Mouse (Mus musculus) kidney, adult 11 months (tissue): ENCODE measurements around the gene Zpbp2.

Source experiments
- DNase-seq: peaks from one replicate; pipeline ENCODE4 v3.0.0; 2022

Gene Zpbp2

GRCm38 (mm10) chr11:98550975-98551828 lies at the start of gene Zpbp2:
Gene Zpbp2, plus strand, starts transcription at chr11:98551097.
- DNase-seq, result peak; percentile 76

DNA sequence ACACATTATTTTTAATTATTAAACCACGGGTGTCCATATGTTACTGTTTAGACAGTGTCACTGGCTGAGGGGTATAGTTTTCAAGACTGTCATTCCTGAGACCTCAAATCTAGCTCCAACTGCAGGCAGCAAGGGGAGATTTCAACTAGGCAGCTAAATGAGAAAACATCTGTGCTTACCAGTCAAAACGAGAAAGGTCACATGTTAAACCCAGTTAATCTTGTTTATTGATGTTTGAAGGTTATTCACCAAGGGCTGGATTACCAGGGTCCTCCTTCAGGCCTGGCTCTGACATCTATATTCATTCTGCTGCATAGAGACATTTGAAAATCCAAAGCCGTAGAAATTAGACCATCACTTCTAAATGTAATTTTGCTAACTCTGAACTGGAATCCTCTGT lies 46.0 kb upstream of the Zpbp2 start:
- DNase-seq, result no peak

- DNase-seq, result no peak
Measured at GRCm38 (mm10) chr11:98509434-98509833, 41.5 kb upstream of the Zpbp2 start.

- DNase-seq, result no peak
Measured at GRCm38 (mm10) chr11:98510125-98510524, 40.8 kb upstream of the Zpbp2 start.

- no peak for DNase-seq
Measured at GRCm38 (mm10) chr11:98512881-98513280, 38.0 kb upstream of the Zpbp2 start.

DNA sequence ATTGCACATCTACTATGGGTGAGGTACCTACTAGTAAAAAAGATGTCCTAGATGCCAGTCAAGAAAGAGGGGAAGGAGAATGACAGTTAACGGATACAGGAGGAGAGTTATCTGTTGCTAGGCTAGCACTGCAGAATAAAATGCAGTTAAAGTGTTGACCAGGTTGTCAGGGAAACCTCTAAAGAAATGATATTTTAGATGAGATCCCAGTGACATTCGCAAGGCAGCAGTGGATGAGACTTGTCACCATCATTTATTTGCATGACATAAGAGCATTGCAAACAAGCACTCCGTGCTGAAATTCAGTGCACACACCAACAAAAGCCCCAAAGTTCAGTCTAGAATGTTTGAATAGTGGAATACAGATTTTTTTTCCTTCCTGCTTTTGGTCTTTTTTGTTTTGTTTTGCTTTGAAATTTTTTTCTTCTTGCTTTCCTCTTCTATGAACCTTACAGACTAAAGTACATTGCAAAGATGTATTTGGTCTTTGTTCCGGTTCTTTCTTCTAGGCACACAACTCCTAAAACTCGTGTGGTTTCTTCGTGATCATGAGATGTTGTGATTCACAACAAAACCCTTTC lies 37.5 kb upstream of the Zpbp2 start:
- DNase-seq, result no peak

DNA sequence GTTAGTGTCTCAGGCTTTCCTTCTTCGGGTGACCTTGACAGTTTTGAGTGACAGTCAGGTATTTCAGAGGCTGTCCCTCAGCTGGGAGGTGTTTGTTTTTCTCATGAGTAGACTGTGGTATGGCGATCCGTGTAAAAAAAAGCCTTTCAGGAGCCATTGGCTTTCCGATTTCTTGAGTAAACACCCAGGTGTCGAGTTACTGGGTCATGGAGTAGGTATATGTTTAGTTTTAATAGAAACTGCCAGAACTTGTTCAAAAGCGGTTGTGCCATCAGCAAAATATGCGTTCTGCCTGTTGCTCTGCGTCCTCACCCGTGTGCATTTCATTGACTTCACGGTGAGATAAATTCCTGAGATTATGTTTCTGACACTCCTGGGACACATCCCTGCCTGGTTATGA lies 30.4 kb upstream of the Zpbp2 start:
- DNase-seq, result no peak

- DNase-seq, result no peak
Measured at GRCm38 (mm10) chr11:98525140-98525539, 25.8 kb upstream of the Zpbp2 start.

- no peak for DNase-seq
Measured at GRCm38 (mm10) chr11:98526824-98527461, 24.0 kb upstream of the Zpbp2 start.

DNA sequence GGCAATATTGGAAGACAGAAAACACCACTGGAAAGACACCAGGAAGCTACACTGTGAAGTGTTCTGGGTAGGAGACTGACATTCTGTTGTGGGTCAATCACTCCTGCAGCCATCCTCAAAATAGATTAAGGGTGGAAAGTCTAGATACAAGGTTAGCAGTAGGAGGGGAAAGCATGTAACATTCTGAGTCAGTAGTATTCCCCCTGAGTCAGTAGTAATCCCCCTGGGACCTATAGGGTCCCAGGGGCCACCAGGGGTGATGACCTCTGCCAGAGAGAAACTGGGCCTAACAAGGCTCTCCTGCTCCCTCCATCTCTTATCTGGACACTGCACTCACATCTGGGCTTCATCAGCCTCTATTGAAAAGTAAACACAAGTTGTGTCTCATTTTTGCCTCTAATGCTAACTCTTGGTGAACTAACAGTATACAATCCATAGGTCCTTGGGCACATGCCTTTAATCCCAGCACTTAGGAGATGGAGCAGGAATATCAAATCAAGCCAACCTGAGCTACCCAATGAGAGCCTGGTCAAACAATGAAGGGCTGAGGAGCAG lies 13.3 kb upstream of the Zpbp2 start:
- DNase-seq, result no peak

DNA sequence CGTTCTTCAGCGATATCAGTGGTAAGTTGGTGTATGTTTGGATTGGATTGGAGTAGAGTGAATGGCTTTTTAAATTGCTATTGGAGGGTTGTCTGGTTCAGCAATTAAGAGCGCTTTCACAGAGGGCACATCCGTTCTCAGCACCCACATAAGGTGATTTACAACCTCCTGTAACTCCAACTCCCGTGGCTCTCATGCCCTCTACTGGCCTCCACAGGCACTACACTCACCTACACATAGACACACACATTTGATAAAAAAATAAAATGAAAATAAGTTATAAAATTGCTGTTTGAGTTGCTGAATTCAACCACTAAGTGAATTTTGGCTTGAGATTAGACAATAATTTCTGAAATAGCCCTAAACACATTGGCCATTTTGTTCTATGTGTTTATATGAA lies 10.6 kb upstream of the Zpbp2 start:
- DNase-seq, result no peak

GRCm38 (mm10) chr11:98542553-98542952 lies 8.3 kb upstream of the Zpbp2 start:
- no peak for DNase-seq

DNA sequence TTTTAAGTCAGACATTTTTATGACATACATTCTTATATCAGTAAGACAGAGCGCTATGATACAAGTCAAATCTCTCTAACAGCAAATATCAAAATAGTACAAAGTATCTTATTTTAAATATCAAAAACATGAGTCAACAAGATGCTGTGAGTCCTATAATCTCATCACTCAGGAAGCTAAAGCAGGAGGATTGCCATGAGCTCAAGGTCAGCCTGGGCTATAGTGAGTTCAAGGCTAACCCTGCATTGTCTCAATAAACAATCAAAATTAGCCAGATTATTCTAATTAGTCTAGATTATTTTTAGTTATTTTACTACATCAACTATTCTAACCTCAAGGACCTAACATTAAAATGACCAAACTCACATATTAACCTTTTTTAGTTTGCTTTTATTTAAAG lies 7.5 kb upstream of the Zpbp2 start:
- no peak for DNase-seq

DNA sequence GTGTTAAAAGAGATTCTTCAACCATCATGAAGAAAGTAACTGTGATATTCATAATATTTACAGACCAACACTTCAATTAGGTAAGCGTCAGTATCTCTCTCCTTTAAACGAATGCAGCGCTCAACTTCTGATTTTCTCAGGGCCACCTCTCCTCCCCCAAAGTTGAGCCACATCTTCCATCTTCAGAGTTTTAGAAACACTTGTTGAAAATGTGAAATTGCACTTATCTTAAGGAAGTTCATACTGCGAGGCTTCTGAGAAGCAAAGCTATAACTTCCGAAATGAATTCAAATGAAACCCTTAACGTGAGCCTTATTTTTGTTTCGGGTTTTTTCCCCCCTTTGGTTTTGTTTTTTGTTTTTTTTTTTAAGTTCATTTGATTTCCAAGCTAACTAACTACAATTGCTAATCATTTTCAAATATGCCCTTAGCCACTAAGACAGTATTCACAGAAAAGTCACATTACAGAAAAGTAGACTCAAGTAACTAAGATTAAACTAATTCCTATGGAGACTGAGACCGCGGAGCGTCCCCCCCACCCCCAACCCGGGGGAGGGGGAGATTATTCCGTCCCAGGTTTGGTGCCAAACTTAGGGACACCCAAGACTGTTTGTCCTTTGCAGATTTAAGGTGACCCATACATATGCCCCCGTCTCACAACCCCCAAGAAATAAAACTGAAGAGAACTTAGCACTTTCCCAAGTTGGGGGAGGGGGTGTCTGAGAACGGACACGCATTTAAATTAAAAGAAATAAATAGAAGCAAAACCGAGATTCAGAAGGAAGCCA lies 5.8 kb upstream of the Zpbp2 start:
- no peak for DNase-seq

- DNase-seq, result peak; percentile 7
Measured at GRCm38 (mm10) chr11:98545711-98546231, 5.1 kb upstream of the Zpbp2 start, which contains the start of gene Ikzf3. Gene Ikzf3, minus strand, starts transcription at chr11:98546031.

GRCm38 (mm10) chr11:98546529-98547307 lies 4.2 kb upstream of the Zpbp2 start:
- DNase-seq, result no peak

DNA sequence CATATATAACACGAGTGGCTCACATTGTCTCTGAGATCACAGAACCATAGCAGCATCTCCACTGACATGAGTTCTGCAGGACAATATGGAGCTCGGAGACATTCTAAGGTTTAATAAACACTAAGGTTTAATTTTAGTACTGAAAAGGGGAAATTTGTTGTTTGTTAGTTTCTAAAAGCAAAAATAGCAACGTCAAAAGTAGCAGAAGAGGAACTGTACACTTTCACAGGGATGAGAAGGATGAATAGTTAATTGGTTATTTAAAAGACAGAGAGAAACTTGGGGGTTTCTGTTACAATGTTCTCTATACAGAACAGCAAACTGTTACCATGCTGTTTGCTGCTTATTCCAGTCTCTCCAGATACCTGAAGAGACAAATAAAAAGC lies 3.6 kb upstream of the Zpbp2 start:
- DNase-seq, result no peak

- DNase-seq, result no peak
Measured at GRCm38 (mm10) chr11:98549363-98549762, 1.5 kb upstream of the Zpbp2 start.

- DNase-seq, result no peak
Measured at GRCm38 (mm10) chr11:98550311-98550974, 454 bp upstream of the Zpbp2 start.

DNA sequence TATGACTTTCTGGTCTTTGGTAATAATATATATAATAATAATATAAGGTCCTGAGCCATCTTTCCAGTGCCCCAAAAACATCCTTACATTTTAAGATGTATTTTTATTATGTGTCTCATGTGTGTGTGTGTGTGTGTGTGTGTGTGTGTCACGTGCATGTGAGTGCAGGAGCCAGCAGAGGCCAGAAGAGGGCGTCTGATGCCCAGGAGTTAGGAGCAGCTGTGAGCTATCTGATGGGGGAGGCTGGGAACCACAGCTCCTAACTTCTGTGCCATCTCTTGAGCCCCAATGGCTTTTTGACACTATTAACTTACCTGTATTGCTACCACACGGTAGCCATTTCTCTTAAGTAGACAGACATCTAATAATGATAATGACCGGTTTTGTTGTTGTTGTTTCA lies 3.1 kb downstream of the Zpbp2 start:
- no peak for DNase-seq

DNA sequence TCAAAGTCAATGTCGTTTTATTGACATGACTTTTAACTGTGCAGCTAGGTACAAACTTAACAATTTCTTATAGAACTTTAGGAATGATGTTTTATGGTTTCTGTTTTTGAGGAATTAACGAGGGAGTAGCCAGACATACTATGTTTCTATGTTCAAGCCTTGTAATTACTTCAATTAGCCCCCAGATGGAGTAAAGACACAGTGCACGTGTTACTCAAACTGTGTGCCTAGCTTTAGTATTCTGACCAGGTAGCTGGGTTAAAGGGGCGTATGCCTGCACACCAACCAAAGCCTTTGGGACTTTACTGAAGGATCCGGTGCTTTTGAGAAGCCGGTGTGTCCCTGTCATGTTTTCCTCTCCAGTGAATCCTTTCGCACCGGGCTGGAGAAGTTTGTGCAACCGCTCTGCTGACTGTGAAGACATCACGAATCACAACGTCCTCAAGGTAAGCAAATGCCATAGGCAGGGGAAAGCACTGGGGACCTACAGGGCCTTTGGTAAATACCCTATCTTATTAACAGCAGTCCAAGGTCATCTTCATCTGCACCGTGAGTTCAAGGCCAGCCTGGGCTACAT lies 4.3 kb downstream of the Zpbp2 start:
- no peak for DNase-seq
